Mouse (Mus musculus) urinary bladder, adult 18-20 months (tissue): ENCODE measurements at regions not wholly inside any gene's neighbourhood (a gene's known extent, or its start where the extent isn't known, plus 50 kb on each side); places are given as distances from the start of the nearest gene placed in this dataset.
A peak's percentile ranks its signal among the peaks of the same experiment; 100 is the strongest.

Source experiments
- DNase-seq, 2 experiments: peaks; one replicate each; pipeline ENCODE4 v3.0.0; 2022; ENCODE audit warnings: low spot score in 2 of 2, mixed read lengths in 2 of 2

GRCm38 (mm10) chr4:142554716-142555115, 315.5 kb upstream of the Kazn start:
- no peak for DNase-seq

GRCm38 (mm10) chr4:142545871-142546270, 306.7 kb upstream of the Kazn start:
- DNase-seq, result no peak

GRCm38 (mm10) chr4:142545187-142545586, 306.0 kb upstream of the Kazn start:
- no peak for DNase-seq

- DNase-seq, result no peak
Measured at GRCm38 (mm10) chr4:142544736-142545135, 305.5 kb upstream of the Kazn start.

GRCm38 (mm10) chr4:142539200-142539750, 300.1 kb upstream of the Kazn start:
- no peak for DNase-seq

- no peak for DNase-seq
Measured at GRCm38 (mm10) chr4:142527080-142527479, 287.9 kb upstream of the Kazn start.

- DNase-seq, result no peak
Measured at GRCm38 (mm10) chr4:142517478-142518455, 278.6 kb upstream of the Kazn start.

GRCm38 (mm10) chr4:142514751-142515150, 275.6 kb upstream of the Kazn start:
- no peak for DNase-seq

- no peak for DNase-seq
Measured at GRCm38 (mm10) chr4:142509386-142509785, 270.2 kb upstream of the Kazn start.

GRCm38 (mm10) chr4:142506383-142507211, 267.4 kb upstream of the Kazn start:
- no peak for DNase-seq

- no peak for DNase-seq
Measured at GRCm38 (mm10) chr4:142503761-142504160, 264.6 kb upstream of the Kazn start.

- no peak for DNase-seq
Measured at GRCm38 (mm10) chr4:142501177-142501576, 262.0 kb upstream of the Kazn start.

- DNase-seq, result no peak
Measured at GRCm38 (mm10) chr4:142500541-142500940, 261.3 kb upstream of the Kazn start.

GRCm38 (mm10) chr4:142496605-142497004, 257.4 kb upstream of the Kazn start:
- no peak for DNase-seq

GRCm38 (mm10) chr4:142492926-142493492, 253.8 kb upstream of the Kazn start:
- no peak for DNase-seq

- no peak for DNase-seq
Measured at GRCm38 (mm10) chr4:142485784-142486423, 246.7 kb upstream of the Kazn start.

GRCm38 (mm10) chr4:142475632-142476031, 236.4 kb upstream of the Kazn start:
- no peak for DNase-seq

GRCm38 (mm10) chr4:142474626-142475025, 235.4 kb upstream of the Kazn start:
- DNase-seq, result no peak

GRCm38 (mm10) chr4:142474018-142474417, 234.8 kb upstream of the Kazn start:
- peak in 1 of 2 experiments; percentile 6 for DNase-seq

- no peak for DNase-seq
Measured at GRCm38 (mm10) chr4:142473284-142473683, 234.1 kb upstream of the Kazn start.

GRCm38 (mm10) chr4:142472332-142472731, 233.1 kb upstream of the Kazn start:
- no peak for DNase-seq
